Mouse (Mus musculus) gastrocnemius, postnatal 25 days (tissue): ENCODE measurements around the gene Stk31. TPM values are rescaled to one million over a fixed set of nuclear protein-coding genes. Genes with fewer than 3 reads are reported as not detected.

Experiments
- total RNA-seq, 2 experiments: library from RNA; stranded (reverse); gene quantifications; 1 replicate in 1 of 2; 2 replicates in 1 of 2; pipeline ENCODE4 v1.2.3; 2021

Gene Stk31
- total RNA-seq, 2 experiments from 2014 or later, result 0.21 TPM; not detected in 1

Other genes starting within 250 kb of the Stk31 start
- under 1 TPM; 0.15 to 0.29 TPM for gene Igf2bp3, start 180.6 kb upstream of the Stk31 start, total RNA-seq
- gene Tra2a, start 131.6 kb upstream of the Stk31 start, total RNA-seq, result 10 to 100 TPM; 15.8 to 18.6 TPM
- 1 to 10 TPM; 1.8 to 2.0 TPM for gene Ccdc126, start 76.3 kb upstream of the Stk31 start, total RNA-seq
- gene Fam221a, start 27.9 kb upstream of the Stk31 start, total RNA-seq, result under 1 TPM; 0.24 to 0.87 TPM